Mouse (Mus musculus) CH12.LX (cell line): ENCODE results near the gene Kndc1. TPM values are rescaled to one million over a fixed set of nuclear protein-coding genes. Genes with fewer than 3 reads are reported as not detected.

ENCODE experiments used
- DNase-seq: peaks from one replicate; pipeline ENCODE4 v3.0.0-alpha.2; 2013; ENCODE audit errors: extremely low read depth
- H3K27ac ChIP-seq: 2 replicates; pipeline ENCODE4 v1.5.1; 2012; ENCODE audit warnings: low read depth, mild to moderate bottlenecking, control low read depth, moderate library complexity; ENCODE audit not compliant: insufficient read depth
- H3K27me3 ChIP-seq: replicated peaks from 2 replicates; pipeline ENCODE3; 2012; ENCODE audit warnings: inconsistent platforms
- H3K36me3 ChIP-seq, 2 experiments: replicated peaks in 1 of 2; 2 replicates each; pipeline versions ENCODE3 to v1.6.1; 2012; ENCODE audit warnings: inconsistent platforms in 1 of 2, low read length in 1 of 2, mild to moderate bottlenecking in 1 of 2, mixed read lengths in 1 of 2, moderate library complexity in 1 of 2; ENCODE audit not compliant: control insufficient read depth in 1 of 2, insufficient read depth in 1 of 2
- H3K4me1 ChIP-seq, 2 experiments: 2 replicates each; pipeline ENCODE4 v1.6.1; 2012; ENCODE audit warnings: inconsistent platforms in 1 of 2, moderate library complexity in 1 of 2; ENCODE audit not compliant: insufficient read depth in 2 of 2, control insufficient read depth in 1 of 2
- H3K4me2 ChIP-seq: 2 replicates; pipeline ENCODE4 v1.6.1; 2012; ENCODE audit warnings: low read depth, mild to moderate bottlenecking, control low read depth; ENCODE audit not compliant: poor library complexity, insufficient read depth, severe bottlenecking
- H3K4me3 ChIP-seq, 3 experiments: fragments of 150-350 bp in 1 of 3; sonication (generic) in 1 of 3; replicated peaks in 1 of 3; 2 replicates each; pipeline versions ENCODE3 to v1.5.1; 2011 to 2012; ENCODE audit warnings: low read depth in 2 of 3, low read length in 2 of 3, mild to moderate bottlenecking in 2 of 3, moderate library complexity in 2 of 3, control low read depth in 1 of 3, improper control_type of control experiment in 1 of 3, inconsistent platforms in 1 of 3, mixed read lengths in 1 of 3; ENCODE audit not compliant: poor library complexity in 1 of 3
- H3K79me2 ChIP-seq: replicated peaks from 2 replicates; pipeline ENCODE4 v1.6.1; 2012; ENCODE audit warnings: mild to moderate bottlenecking, moderate library complexity; ENCODE audit not compliant: control insufficient read depth, poor library complexity, insufficient read depth, severe bottlenecking; ENCODE audit errors: extremely low read depth
- H3K9ac ChIP-seq: 2 replicates; pipeline ENCODE4 v1.6.1; 2012; ENCODE audit warnings: low read depth, mild to moderate bottlenecking, control low read depth, moderate library complexity; ENCODE audit not compliant: insufficient read depth
- H3K9me3 ChIP-seq: replicated peaks from 2 replicates; pipeline ENCODE3; 2012; ENCODE audit warnings: low read length, inconsistent platforms, mixed read lengths
- E2F4 ChIP-seq: IDR thresholded peaks from 2 replicates; pipeline ENCODE4 v1.6.1; 2011; ENCODE audit warnings: low read depth, low read length, improper control_type of control experiment; ENCODE audit not compliant: insufficient replicate concordance
- ELF1 ChIP-seq: IDR thresholded peaks from 2 replicates; pipeline ENCODE4 v1.6.1; 2014; ENCODE audit warnings: low read depth, mild to moderate bottlenecking, inconsistent platforms, low read length, improper control_type of control experiment
- ETS1 ChIP-seq: conservative IDR thresholded peaks from 2 replicates; pipeline ENCODE4 v1.6.1; 2012; ENCODE audit warnings: low read depth, mild to moderate bottlenecking, inconsistent platforms, low read length, improper control_type of control experiment, moderate library complexity
- GABPA ChIP-seq: IDR thresholded peaks from 2 replicates; pipeline ENCODE4 v1.6.1; 2012; ENCODE audit warnings: low read depth, low read length, improper control_type of control experiment, inconsistent platforms; ENCODE audit not compliant: insufficient replicate concordance
- MXI1 ChIP-seq: IDR thresholded peaks from 2 replicates; pipeline ENCODE4 v1.6.1; 2011; ENCODE audit warnings: mild to moderate bottlenecking, low read depth, low read length, improper control_type of control experiment
- NRF1 ChIP-seq: IDR thresholded peaks from 2 replicates; pipeline ENCODE4 v1.6.1; 2014; ENCODE audit warnings: low read depth, mild to moderate bottlenecking, inconsistent platforms, low read length, improper control_type of control experiment, moderate library complexity
- PAX5 ChIP-seq: IDR thresholded peaks from 2 replicates; pipeline ENCODE4 v1.6.1; 2012; ENCODE audit warnings: low read length, inconsistent platforms, mixed read lengths
- POLR2A ChIP-seq: IDR thresholded peaks from 2 replicates; pipeline ENCODE4 v1.6.1; 2011; ENCODE audit warnings: low read depth, mild to moderate bottlenecking, improper control_type of control experiment, low read length
- POLR2AphosphoS2 ChIP-seq: IDR thresholded peaks from 2 replicates; pipeline ENCODE4 v1.6.1; 2011; ENCODE audit warnings: low read depth, low read length, improper control_type of control experiment
- SIN3A ChIP-seq: IDR thresholded peaks from 2 replicates; pipeline ENCODE4 v1.6.1; 2012; ENCODE audit warnings: low read length, improper control_type of control experiment, inconsistent platforms
- TBP ChIP-seq: conservative IDR thresholded peaks from 2 replicates; pipeline ENCODE4 v1.6.1; 2011; ENCODE audit warnings: low read depth, low read length, improper control_type of control experiment
- UBTF ChIP-seq: IDR thresholded peaks from 2 replicates; pipeline ENCODE4 v1.6.1; 2012; ENCODE audit warnings: low read depth, mild to moderate bottlenecking, inconsistent platforms, low read length, improper control_type of control experiment, moderate library complexity
- ZKSCAN1 ChIP-seq: IDR thresholded peaks from 2 replicates; pipeline ENCODE4 v1.6.1; 2012; ENCODE audit warnings: low read depth, inconsistent platforms, low read length, improper control_type of control experiment, borderline replicate concordance
- ZMIZ1 ChIP-seq: IDR thresholded peaks from 2 replicates; pipeline ENCODE4 v1.6.1; 2012; ENCODE audit warnings: low read depth, mild to moderate bottlenecking, inconsistent platforms, low read length, improper control_type of control experiment
- dilution Hi-C: fragments of 300-500 bp; cut with MboI; formaldehyde crosslinking; loops from 2 replicates; pipeline ENCODE4 v1.14.3; 2020; ENCODE audit warnings: low sequenced_read_pairs; ENCODE audit not compliant: extremely low pct_unique_long_range_greater_than_20kb, extremely low pct_ligation_motif_present
- in situ Hi-C: fragments of 300-500 bp; cut with MboI; formaldehyde crosslinking; loops from 3 replicates; pipeline ENCODE4 v1.14.3; 2019; ENCODE audit warnings: low sequenced_read_pairs, low pct_ligation_motif_present, low pct_unique_long_range_greater_than_20kb, mixed read lengths
- polyA plus RNA-seq: library from polyadenylated mRNA; unstranded; fragments of >175 nt; gene quantifications from 2 replicates; pipeline ENCODE4 v1.2.1, GENCODE M21; 2012; ENCODE audit warnings: low read depth; ENCODE audit not compliant: insufficient read length
- total RNA-seq, 2 experiments: library from RNA; depleted of rRNA; stranded (reverse); fragments of 300-350 nt in 1 of 2; fragments of >200 nt in 1 of 2; gene quantifications; 2 replicates each; pipeline ENCODE4 v1.2.3; 2012 to 2014

Gene Kndc1
- total and polyA plus RNA-seq, 3 experiments: 2.3 to 5.0 (median 4.0) TPM

DNA sequence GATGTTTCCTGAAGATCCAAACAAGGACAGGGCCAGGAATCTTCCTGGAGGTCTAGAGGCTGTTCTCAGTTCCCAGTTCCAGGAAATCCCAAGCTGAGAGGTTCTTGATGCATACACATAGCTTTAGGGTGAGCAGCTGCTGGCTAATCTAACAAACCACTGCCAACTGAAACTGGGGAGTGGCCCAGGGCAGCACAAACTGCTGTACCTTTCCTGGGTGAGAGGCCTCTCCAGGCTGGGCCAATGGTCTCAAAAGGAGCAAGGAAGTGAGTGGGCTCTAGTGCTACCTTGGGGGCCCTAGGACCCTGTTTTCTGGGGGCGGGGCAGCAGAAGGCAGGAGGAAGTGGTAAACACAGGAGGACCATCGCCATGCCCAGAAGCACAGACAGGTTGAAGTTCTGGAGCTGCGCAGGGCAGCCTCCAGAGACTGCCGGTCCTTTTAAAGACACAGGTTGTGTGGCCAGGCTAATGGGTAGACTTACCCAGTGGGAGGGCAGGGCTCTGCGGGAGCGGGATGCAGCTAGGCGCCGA, 96.4 kb downstream of the Kndc1 start:
- Histone ChIP-seq H3K4me1 (peaks cover 25 to 67% of the 10 kb centered on the region in 2 experiments), H3K9me3 (no peaks in the 10 kb centered on the region), H3K27me3 (no peaks in the 10 kb centered on the region), H3K9ac (peak overlapping the region; percentile 72), H3K27ac (peak overlapping the region; percentile 63; the same call in 1 of the 2 replicates)
- DNase-seq: peak; percentile 32
- in situ Hi-C loops (loop anchor here (5.0 to 10.0 kb wide), 2 partner anchors 79 to 144 kb away; partner anchors contain the start of gene Mtg1), dilution Hi-C loops (no loop called here)
- TF ChIP-seq ZMIZ1: 0 out of 2 replicates have a peak, but pooled peaks have one; percentile 20
- peak; percentile 46; the same call in 1 of the 2 replicates for TF ChIP-seq MXI1
- TF ChIP-seq POLR2AphosphoS2: no peak
- no peak; the same call in 1 of the 2 replicates for TF ChIP-seq ETS1
- TF ChIP-seq SIN3A: peak; percentile 52; the same call in 1 of the 2 replicates
- TF ChIP-seq ELF1: peak; percentile 53; the same call in 1 of the 2 replicates
- no peak for TF ChIP-seq ZKSCAN1
- no peak for TF ChIP-seq UBTF
- no peak for TF ChIP-seq PAX5
- peak; percentile 50; the same call in 1 of the 2 replicates for TF ChIP-seq NRF1
- TF ChIP-seq POLR2A: 0 out of 2 replicates have a peak, but pooled peaks have one; percentile 29
- TF ChIP-seq GABPA: no peak
- TF ChIP-seq TBP: no peak
- TF ChIP-seq E2F4: no peak
- TF ChIP-seq, all 38 proteins: peak for 6
- Histone ChIP-seq H3K36me3 (peaks cover 44 to 60% of the 10 kb centered on the region in 2 experiments), H3K79me2 (peaks cover 26% of the 10 kb centered on the region), H3K4me3 (peak overlapping the region; percentile 68 to 79 (median 68)), H3K4me2 (peak overlapping the region; percentile 69)

Other genes starting within 250 kb of the Kndc1 start
- 0.04 and 0.13 TPM in 2 replicates for gene Cfap46, start 210.9 kb upstream of the Kndc1 start, total RNA-seq (2012; rRNA removed)
- gene Cfap46, start 210.9 kb upstream of the Kndc1 start, total RNA-seq (2014; rRNA removed): 0.11 TPM in 1 of 2 replicates, not detected in the other
- gene Cfap46, start 210.9 kb upstream of the Kndc1 start, polyA plus RNA-seq: 0.11 and 0.29 TPM in 2 replicates
- gene Adgra1, start 60.5 kb upstream of the Kndc1 start, total RNA-seq (2012; rRNA removed): not detected in 2 replicates
- not detected in 2 replicates for gene Adgra1, start 60.5 kb upstream of the Kndc1 start, total RNA-seq (2014; rRNA removed)
- gene Adgra1, start 60.5 kb upstream of the Kndc1 start, polyA plus RNA-seq: not detected in 2 replicates
- gene Utf1, start 49.1 kb downstream of the Kndc1 start, total RNA-seq (2012; rRNA removed): not detected in 2 replicates
- not detected in 2 replicates for gene Utf1, start 49.1 kb downstream of the Kndc1 start, total RNA-seq (2014; rRNA removed)
- not detected in 2 replicates for gene Utf1, start 49.1 kb downstream of the Kndc1 start, polyA plus RNA-seq
- 0.13 and 0.38 TPM in 2 replicates for gene 6430531B16Rik, start 84.1 kb downstream of the Kndc1 start, total RNA-seq (2012; rRNA removed)
- not detected in 2 replicates for gene 6430531B16Rik, start 84.1 kb downstream of the Kndc1 start, total RNA-seq (2014; rRNA removed)
- 0.21 and 0.33 TPM in 2 replicates for gene 6430531B16Rik, start 84.1 kb downstream of the Kndc1 start, polyA plus RNA-seq
- gene Adam8, start 97.9 kb downstream of the Kndc1 start, total RNA-seq (2012; rRNA removed): 61.4 and 63.7 TPM in 2 replicates
- gene Adam8, start 97.9 kb downstream of the Kndc1 start, total RNA-seq (2014; rRNA removed): 46.5 and 51.0 TPM in 2 replicates
- 43.7 and 46.3 TPM in 2 replicates for gene Adam8, start 97.9 kb downstream of the Kndc1 start, polyA plus RNA-seq
- gene Zfp511, start 141.7 kb downstream of the Kndc1 start, total RNA-seq (2012; rRNA removed): 44.4 and 44.6 TPM in 2 replicates
- 41.4 and 43.8 TPM in 2 replicates for gene Zfp511, start 141.7 kb downstream of the Kndc1 start, total RNA-seq (2014; rRNA removed)
- gene Zfp511, start 141.7 kb downstream of the Kndc1 start, polyA plus RNA-seq: 50.1 and 52.2 TPM in 2 replicates
- gene Tubgcp2, start 142.0 kb downstream of the Kndc1 start, total RNA-seq (2012; rRNA removed): 40.1 and 42.5 TPM in 2 replicates
- 50.4 and 50.6 TPM in 2 replicates for gene Tubgcp2, start 142.0 kb downstream of the Kndc1 start, total RNA-seq (2014; rRNA removed)
- gene Tubgcp2, start 142.0 kb downstream of the Kndc1 start, polyA plus RNA-seq: 39.5 and 46.7 TPM in 2 replicates
- not detected in 2 replicates for gene Msx3, start 154.4 kb downstream of the Kndc1 start, total RNA-seq (2012; rRNA removed)
- gene Msx3, start 154.4 kb downstream of the Kndc1 start, total RNA-seq (2014; rRNA removed): not detected in 2 replicates
- not detected in 2 replicates for gene Msx3, start 154.4 kb downstream of the Kndc1 start, polyA plus RNA-seq
- gene Caly, start 187.9 kb downstream of the Kndc1 start, total RNA-seq (2012; rRNA removed): not detected in 2 replicates
- not detected in 2 replicates for gene Caly, start 187.9 kb downstream of the Kndc1 start, total RNA-seq (2014; rRNA removed)
- gene Caly, start 187.9 kb downstream of the Kndc1 start, polyA plus RNA-seq: not detected in 2 replicates
- gene Prap1, start 198.7 kb downstream of the Kndc1 start, total RNA-seq (2012; rRNA removed): not detected in 2 replicates
- gene Prap1, start 198.7 kb downstream of the Kndc1 start, total RNA-seq (2014; rRNA removed): not detected in 2 replicates
- gene Prap1, start 198.7 kb downstream of the Kndc1 start, polyA plus RNA-seq: not detected in 2 replicates
- gene Fuom, start 207.7 kb downstream of the Kndc1 start, total RNA-seq (2012; rRNA removed): 0.76 and 1.8 TPM in 2 replicates
- not detected in 2 replicates for gene Fuom, start 207.7 kb downstream of the Kndc1 start, total RNA-seq (2014; rRNA removed)
- 0.64 and 0.86 TPM in 2 replicates for gene Fuom, start 207.7 kb downstream of the Kndc1 start, polyA plus RNA-seq
- gene Paox, start 221.1 kb downstream of the Kndc1 start, total RNA-seq (2012; rRNA removed): 40.0 and 42.3 TPM in 2 replicates
- 34.5 and 36.6 TPM in 2 replicates for gene Paox, start 221.1 kb downstream of the Kndc1 start, total RNA-seq (2014; rRNA removed)
- 30.4 and 39.7 TPM in 2 replicates for gene Paox, start 221.1 kb downstream of the Kndc1 start, polyA plus RNA-seq
- 39.8 and 43.3 TPM in 2 replicates for gene Echs1, start 221.8 kb downstream of the Kndc1 start, total RNA-seq (2012; rRNA removed)
- gene Echs1, start 221.8 kb downstream of the Kndc1 start, total RNA-seq (2014; rRNA removed): 72.0 and 74.4 TPM in 2 replicates
- gene Echs1, start 221.8 kb downstream of the Kndc1 start, polyA plus RNA-seq: 43.8 and 47.8 TPM in 2 replicates
- gene Mtg1, start 242.9 kb downstream of the Kndc1 start, total RNA-seq (2012; rRNA removed): 19.3 and 26.6 TPM in 2 replicates
- 20.7 and 29.4 TPM in 2 replicates for gene Mtg1, start 242.9 kb downstream of the Kndc1 start, total RNA-seq (2014; rRNA removed)
- gene Mtg1, start 242.9 kb downstream of the Kndc1 start, polyA plus RNA-seq: 39.6 and 39.8 TPM in 2 replicates